Mouse (Mus musculus): ENCODE measurements around the gene Gphn. TPM values are rescaled to one million over a fixed set of nuclear protein-coding genes. Genes with fewer than 3 reads are reported as not detected.
"Not testable (repeated sequence)": the region's sequence is repeated elsewhere in the genome, so short reads cannot be mapped to it uniquely, and the experiment has no call there.

Gphn gene
- polyA plus RNA-seq, 1 experiment, result 6.1 TPM

DNA sequence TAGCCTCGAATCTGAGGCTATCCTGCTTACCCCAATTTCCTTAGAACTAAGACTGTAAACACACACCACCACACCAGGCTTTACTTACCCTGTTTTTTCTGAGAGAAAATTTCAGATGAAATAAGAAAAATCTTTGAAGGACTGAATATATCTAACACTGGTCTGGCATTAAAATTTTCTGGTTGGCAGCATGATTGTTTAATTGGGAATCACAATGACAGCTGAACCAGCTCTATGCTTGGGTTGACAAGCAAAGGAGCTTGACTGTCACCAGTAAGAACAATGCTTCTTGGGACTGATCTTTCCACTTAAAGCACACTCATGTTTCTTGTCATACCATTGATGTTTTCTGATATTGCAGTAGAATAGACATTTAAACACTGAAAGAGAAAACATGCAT lies 296.0 kb downstream of the Gphn start:
- H3K27me3 ChIP-seq (ENCODE audit: control insufficient read depth, insufficient read depth, insufficient read length), result no peaks in the 10 kb centered on the region
- H3K4me3 ChIP-seq (ENCODE audit: insufficient read depth, poor library complexity, severe bottlenecking), result no peak overlapping the region
- no peaks in the 10 kb centered on the region for H3K36me3 ChIP-seq (ENCODE audit: control insufficient read depth, insufficient read depth)
- no peak for TF ChIP-seq FOSL1 (IDR thresholded peaks at IDR 0.05; ENCODE audit: insufficient read depth, low read length, poor library complexity, severe bottlenecking)
- TF ChIP-seq MAX (IDR thresholded peaks at IDR 0.05), result no peak
- TF ChIP-seq USF1 (IDR thresholded peaks at IDR 0.05; ENCODE audit: low read depth), result no peak
- TF ChIP-seq MYOD1 (IDR thresholded peaks at IDR 0.05; ENCODE audit: control insufficient read depth, insufficient read length, low read depth), result no peak
- TF ChIP-seq CEBPB (IDR thresholded peaks at IDR 0.05; ENCODE audit: low read depth), result no peak
- TF ChIP-seq MYOG (IDR thresholded peaks at IDR 0.05; ENCODE audit: control insufficient read depth, extremely low read depth, insufficient read length), result no peak
- no peak overlapping the region for H3ac ChIP-seq (ENCODE audit: control insufficient read depth, insufficient read length, low read depth)
- H3K79me3 ChIP-seq (ENCODE audit: low read depth), result no peaks in the 10 kb centered on the region
- no peaks in the 10 kb centered on the region for H3K79me2 ChIP-seq (ENCODE audit: control insufficient read depth, insufficient read depth)

DNA sequence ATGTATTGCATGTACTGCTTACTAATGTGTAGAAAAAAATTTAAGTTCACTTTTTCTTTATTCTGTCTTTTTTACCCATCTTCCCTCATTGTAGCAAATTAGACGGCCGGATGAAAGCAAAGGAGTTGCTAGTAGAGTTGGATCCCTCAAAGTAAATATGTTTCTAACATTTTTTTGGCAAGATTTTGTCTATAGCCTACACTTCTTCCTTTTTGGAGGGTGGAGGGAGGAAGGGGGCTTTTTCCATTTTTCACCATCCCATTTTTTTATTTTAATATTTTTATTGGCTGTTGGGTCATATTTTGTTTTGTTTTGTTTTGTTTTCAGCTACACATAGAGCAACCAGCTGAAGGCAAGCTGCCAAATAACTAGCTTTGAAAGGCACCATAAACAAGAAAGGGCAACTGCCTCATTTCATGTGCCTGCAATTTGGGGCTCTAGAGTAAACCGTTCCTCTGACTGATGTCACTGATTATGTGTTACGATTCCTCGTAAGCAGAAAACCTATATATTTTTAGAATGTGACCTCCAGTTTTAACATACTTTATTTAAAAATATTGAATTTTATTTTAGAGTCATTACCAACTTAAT lies 296.7 kb downstream of the Gphn start:
- Histone ChIP-seq H3K79me2 (ENCODE audit: control insufficient read depth, insufficient read depth) (no peaks in the 10 kb centered on the region), H3K27me3 (ENCODE audit: control insufficient read depth, insufficient read depth, insufficient read length) (no peaks in the 10 kb centered on the region), H3K4me3 (ENCODE audit: insufficient read depth, poor library complexity, severe bottlenecking) (no peak overlapping the region), H3ac (ENCODE audit: control insufficient read depth, insufficient read length, low read depth) (no peak overlapping the region), H3K79me3 (ENCODE audit: low read depth) (no peaks in the 10 kb centered on the region), H3K36me3 (ENCODE audit: control insufficient read depth, insufficient read depth) (no peaks in the 10 kb centered on the region)
- TF ChIP-seq MYOG (IDR thresholded peaks at IDR 0.05; ENCODE audit: control insufficient read depth, extremely low read depth, insufficient read length) (no peak), MYOD1 (IDR thresholded peaks at IDR 0.05; ENCODE audit: control insufficient read depth, insufficient read length, low read depth) (no peak), USF1 (IDR thresholded peaks at IDR 0.05; ENCODE audit: low read depth) (no peak), CEBPB (IDR thresholded peaks at IDR 0.05; ENCODE audit: low read depth) (no peak)

DNA sequence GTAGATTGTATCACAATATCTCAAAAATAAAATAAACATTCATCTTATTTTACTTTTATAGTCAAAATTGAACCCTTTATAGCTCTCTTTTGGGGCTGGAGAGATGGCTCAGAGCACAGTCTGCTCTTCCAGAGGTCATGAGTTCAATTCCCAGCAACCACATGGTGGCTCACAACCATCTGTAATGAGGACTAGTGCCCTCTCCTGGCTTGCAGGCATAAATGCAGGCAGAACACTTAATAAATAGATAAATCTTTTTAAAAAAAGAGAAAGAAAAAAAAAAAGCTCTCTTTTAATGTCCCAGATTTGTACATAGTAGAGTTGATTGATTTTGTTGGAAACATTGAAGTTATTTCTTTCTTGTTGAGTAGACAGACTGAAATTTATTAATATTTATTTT lies 311.4 kb downstream of the Gphn start:
- H3K36me3 ChIP-seq (ENCODE audit: control insufficient read depth, insufficient read depth); H3K4me3 ChIP-seq (ENCODE audit: insufficient read depth, poor library complexity, severe bottlenecking); H3K27me3 ChIP-seq (ENCODE audit: control insufficient read depth, insufficient read depth, insufficient read length); H3ac ChIP-seq (ENCODE audit: control insufficient read depth, insufficient read length, low read depth); H3K79me2 ChIP-seq (ENCODE audit: control insufficient read depth, insufficient read depth); H3K79me3 ChIP-seq (ENCODE audit: low read depth): not testable (repeated sequence)

DNA sequence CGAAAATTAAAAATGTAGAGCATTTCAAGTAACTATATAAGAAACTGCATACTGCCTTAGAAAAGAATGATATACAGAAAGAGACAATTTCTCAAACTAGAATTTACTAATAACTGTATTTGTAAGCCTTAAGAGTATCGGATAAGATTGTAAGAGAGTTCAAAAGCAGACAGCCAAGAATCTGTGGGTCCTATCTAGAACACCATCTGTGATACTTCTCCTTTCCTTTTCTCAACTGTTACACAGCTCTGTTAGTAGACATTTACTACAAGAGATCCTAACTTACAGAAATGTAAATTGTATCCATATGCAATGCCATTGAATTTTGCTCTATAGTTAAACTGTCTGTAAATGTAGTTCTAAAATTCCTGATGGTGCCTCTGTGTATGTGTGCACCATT lies 324.7 kb downstream of the Gphn start:
- no peak for TF ChIP-seq CTCF (IDR thresholded peaks at IDR 0.05; ENCODE audit: control insufficient read depth, insufficient read depth, insufficient read length)
- no peak for TF ChIP-seq CEBPB (IDR thresholded peaks at IDR 0.05; ENCODE audit: low read depth)
- TF ChIP-seq MYOG (IDR thresholded peaks at IDR 0.05; ENCODE audit: control insufficient read depth, extremely low read depth, insufficient read length), result no peak
- TF ChIP-seq MAX (IDR thresholded peaks at IDR 0.05), result no peak
- no peak for TF ChIP-seq FOSL1 (IDR thresholded peaks at IDR 0.05; ENCODE audit: insufficient read depth, low read length, poor library complexity, severe bottlenecking)
- TF ChIP-seq USF1 (IDR thresholded peaks at IDR 0.05; ENCODE audit: low read depth), result no peak
- TF ChIP-seq MYOD1 (IDR thresholded peaks at IDR 0.05; ENCODE audit: control insufficient read depth, insufficient read length, low read depth), result no peak
- H3ac ChIP-seq (ENCODE audit: control insufficient read depth, insufficient read length, low read depth), result no peak overlapping the region
- H3K4me3 ChIP-seq (ENCODE audit: insufficient read depth, poor library complexity, severe bottlenecking), result no peak overlapping the region

DNA sequence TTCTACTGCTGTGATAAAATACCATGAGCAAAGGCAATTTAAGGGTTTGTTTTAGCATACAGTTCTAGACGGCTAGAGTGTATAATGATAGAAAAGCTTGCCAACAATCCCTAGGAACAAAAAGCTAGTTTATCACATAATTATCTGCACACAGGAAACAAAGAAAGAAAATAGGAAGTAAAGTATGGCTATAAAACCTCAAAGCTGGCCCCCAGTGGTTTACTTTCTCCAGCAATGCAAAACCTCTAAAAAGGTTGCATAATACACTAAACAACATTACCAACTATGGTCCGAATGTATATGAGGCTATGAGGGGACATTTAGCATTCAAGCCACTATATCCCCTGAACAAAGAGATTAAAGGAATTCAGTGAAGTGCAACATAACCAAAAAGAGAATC lies 405.6 kb downstream of the Gphn start:
- Histone ChIP-seq H3ac (ENCODE audit: control insufficient read depth, insufficient read length, low read depth) (no peak overlapping the region), H3K4me3 (ENCODE audit: insufficient read depth, poor library complexity, severe bottlenecking) (no peak overlapping the region), H3K79me2 (ENCODE audit: control insufficient read depth, insufficient read depth) (no peaks in the 10 kb centered on the region), H3K27me3 (ENCODE audit: control insufficient read depth, insufficient read depth, insufficient read length) (no peaks in the 10 kb centered on the region), H3K36me3 (ENCODE audit: control insufficient read depth, insufficient read depth) (no peaks in the 10 kb centered on the region), H3K79me3 (ENCODE audit: low read depth) (no peaks in the 10 kb centered on the region)
- no peak for TF ChIP-seq MAX (IDR thresholded peaks at IDR 0.05)
- no peak for TF ChIP-seq USF1 (IDR thresholded peaks at IDR 0.05; ENCODE audit: low read depth)
- no peak for TF ChIP-seq FOSL1 (IDR thresholded peaks at IDR 0.05; ENCODE audit: insufficient read depth, low read length, poor library complexity, severe bottlenecking)
- no peak for TF ChIP-seq MYOD1 (IDR thresholded peaks at IDR 0.05; ENCODE audit: control insufficient read depth, insufficient read length, low read depth)
- TF ChIP-seq MYOG (IDR thresholded peaks at IDR 0.05; ENCODE audit: control insufficient read depth, extremely low read depth, insufficient read length), result no peak
- TF ChIP-seq CEBPB (IDR thresholded peaks at IDR 0.05; ENCODE audit: low read depth), result no peak
- TF ChIP-seq CTCF (IDR thresholded peaks at IDR 0.05; ENCODE audit: control insufficient read depth, insufficient read depth, insufficient read length), result no peak

More for the DNA sequence above, 324.7 kb downstream of the Gphn start:
- Histone ChIP-seq H3K36me3 (ENCODE audit: control insufficient read depth, insufficient read depth) (no peaks in the 10 kb centered on the region), H3K79me3 (ENCODE audit: low read depth) (no peaks in the 10 kb centered on the region), H3K27me3 (ENCODE audit: control insufficient read depth, insufficient read depth, insufficient read length) (no peaks in the 10 kb centered on the region), H3K79me2 (ENCODE audit: control insufficient read depth, insufficient read depth) (no peaks in the 10 kb centered on the region)

DNA sequence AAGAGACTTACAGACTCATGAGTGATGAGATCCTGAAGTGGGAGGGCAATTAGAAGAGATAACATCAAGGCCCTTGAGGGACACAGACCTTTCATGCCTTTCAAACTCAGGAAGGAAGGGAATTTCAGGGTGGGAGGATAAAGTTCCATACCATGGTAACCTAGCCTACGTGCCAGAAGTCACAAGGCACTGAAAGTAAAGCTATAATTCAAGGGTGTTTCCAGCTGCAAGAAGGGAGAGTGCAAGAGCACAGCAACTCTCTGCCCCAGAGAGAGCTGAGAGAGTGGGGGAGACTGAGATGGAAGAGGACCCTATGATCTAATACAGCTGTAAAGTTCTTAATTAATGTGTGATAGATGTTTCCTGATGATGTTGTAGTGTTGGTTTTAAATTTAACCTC lies 413.3 kb downstream of the Gphn start:
- Histone ChIP-seq H3K36me3 (ENCODE audit: control insufficient read depth, insufficient read depth) (no peaks in the 10 kb centered on the region), H3ac (ENCODE audit: control insufficient read depth, insufficient read length, low read depth) (no peak overlapping the region), H3K79me3 (ENCODE audit: low read depth) (no peaks in the 10 kb centered on the region), H3K79me2 (ENCODE audit: control insufficient read depth, insufficient read depth) (no peaks in the 10 kb centered on the region), H3K4me3 (ENCODE audit: insufficient read depth, poor library complexity, severe bottlenecking) (no peak overlapping the region), H3K27me3 (ENCODE audit: control insufficient read depth, insufficient read depth, insufficient read length) (no peaks in the 10 kb centered on the region)
- no peak for TF ChIP-seq FOSL1 (IDR thresholded peaks at IDR 0.05; ENCODE audit: insufficient read depth, low read length, poor library complexity, severe bottlenecking)
